Mouse (Mus musculus) layer of hippocampus, adult 9-11 months (tissue): ENCODE data around the gene Gm11127.
"Not testable (repeated sequence)": the region's sequence is repeated elsewhere in the genome, so short reads cannot be mapped to it uniquely, and the experiment has no call there.

Experiments used
- DNase-seq: peaks from one replicate; pipeline ENCODE4 v3.0.0; 2022

Gm11127 gene

GRCm38 (mm10) chr17:36058362-36058761 is at the start of gene Gm11127:
Gene Gm11127, minus strand, starts transcription at chr17:36058371.
- not testable (repeated sequence) for DNase-seq

GRCm38 (mm10) chr17:36102091-36102490 is 43.9 kb upstream of the Gm11127 start:
- not testable (repeated sequence) for DNase-seq

DNA sequence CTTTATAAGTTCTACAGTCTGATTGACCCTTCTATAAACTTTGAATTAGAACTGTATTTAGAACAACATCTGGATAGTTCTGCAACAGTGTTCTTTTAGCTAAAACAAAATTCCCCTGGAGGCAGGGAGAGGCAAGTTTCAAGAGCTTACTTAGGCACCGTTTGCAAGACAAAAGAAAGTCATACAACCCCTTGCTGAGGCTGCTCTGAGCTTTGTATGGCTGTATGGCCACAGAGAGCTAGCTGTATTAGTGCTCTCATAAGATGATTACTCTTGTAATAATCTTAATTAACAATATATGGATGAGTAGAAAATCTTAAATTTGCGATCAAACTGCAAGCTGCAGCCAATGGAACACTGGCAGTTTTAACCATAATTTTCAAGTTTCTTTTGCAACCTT is 41.4 kb upstream of the Gm11127 start:
- DNase-seq: not testable (repeated sequence)

- no peak for DNase-seq
Measured at GRCm38 (mm10) chr17:36093936-36094335, 35.8 kb upstream of the Gm11127 start.

DNA sequence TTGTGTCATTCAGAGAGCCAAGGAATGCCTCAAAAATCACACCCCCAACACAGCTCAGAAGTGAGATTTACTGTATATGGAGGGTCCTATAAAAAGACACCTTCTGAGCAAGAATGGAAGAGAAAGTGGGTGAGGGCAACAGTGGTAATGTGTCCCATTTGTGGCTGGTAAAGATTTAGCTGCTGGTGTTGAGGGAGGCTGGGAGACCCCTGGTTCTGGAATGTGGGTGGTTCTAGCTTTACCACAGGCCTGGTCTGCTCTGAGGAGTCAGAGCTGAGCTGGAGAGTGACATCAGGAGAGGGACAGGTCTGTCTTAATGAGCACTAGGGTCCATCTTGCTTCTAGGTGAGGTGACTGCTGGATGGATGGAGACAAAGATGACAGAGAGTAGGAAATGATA is 34.3 kb upstream of the Gm11127 start:
- DNase-seq: not testable (repeated sequence)

DNA sequence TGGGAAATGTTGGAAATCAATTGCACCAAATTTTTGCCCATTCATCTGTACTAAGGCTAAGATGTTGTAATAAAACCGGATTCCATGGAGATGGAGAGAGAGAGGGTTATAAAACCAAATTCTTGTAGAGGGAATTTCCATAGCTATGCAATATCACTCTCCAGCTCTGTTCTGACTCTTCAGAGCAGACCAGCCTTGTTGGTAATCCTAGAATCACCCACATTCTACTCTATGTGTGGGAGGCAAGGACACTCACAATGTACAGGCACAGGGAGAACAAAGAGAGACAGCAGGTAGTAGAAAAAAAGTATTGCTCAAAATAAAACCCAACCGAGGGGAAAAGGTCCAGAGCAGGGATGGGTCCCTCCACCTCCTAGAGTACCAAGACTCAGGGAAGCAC is 33.8 kb upstream of the Gm11127 start:
- DNase-seq: not testable (repeated sequence)

DNA sequence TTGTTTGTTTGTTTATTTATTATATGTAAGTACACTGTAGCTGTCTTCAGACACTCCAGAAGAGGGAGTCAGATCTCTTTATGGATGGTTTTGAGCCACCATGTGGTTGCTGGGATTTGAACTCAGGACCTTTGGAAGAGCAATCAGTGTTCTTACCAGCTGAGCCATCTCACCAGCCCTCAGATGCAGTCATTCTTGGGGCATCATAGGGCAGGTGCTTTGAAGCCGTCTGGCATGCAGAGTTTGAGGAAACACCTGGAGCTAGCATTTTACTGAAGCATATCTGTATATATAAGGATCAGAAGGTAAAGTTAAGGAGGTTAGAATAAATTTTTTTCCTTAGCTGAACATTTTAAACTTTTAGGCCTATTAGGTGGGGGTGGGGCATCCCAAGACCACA is 27.8 kb upstream of the Gm11127 start:
- not testable (repeated sequence) for DNase-seq

DNA sequence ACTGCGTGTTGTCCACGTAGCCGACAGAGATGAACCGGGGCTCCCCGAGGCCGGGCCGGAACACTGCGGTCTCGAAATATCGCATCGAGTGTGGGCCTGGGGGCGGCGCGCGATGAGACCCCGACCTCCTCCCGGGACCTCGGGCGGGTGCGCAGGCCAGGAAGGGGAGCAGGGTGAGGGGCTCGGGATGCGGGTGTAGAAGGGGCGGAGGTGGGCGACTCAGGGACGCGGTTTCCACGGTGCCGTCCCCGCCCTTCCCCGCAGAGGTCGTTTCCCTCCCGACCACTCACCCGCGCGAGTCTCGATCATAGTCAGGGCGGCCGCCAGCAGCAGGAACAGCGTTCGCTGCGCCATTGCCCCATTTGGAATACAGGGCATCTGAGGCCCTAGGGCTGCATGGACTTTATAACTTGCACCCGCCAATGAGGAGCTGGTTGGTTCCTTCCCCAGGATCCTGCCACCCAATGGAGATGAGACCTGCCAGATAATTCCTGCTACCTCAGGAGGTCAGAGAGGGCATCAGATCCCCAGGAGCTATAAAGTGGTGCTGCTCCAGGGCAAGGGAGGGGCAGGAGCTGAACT is 25.8 kb upstream of the Gm11127 start:
- DNase-seq: no peak

- DNase-seq: no peak
Measured at GRCm38 (mm10) chr17:36083266-36083869, 25.2 kb upstream of the Gm11127 start.

DNA sequence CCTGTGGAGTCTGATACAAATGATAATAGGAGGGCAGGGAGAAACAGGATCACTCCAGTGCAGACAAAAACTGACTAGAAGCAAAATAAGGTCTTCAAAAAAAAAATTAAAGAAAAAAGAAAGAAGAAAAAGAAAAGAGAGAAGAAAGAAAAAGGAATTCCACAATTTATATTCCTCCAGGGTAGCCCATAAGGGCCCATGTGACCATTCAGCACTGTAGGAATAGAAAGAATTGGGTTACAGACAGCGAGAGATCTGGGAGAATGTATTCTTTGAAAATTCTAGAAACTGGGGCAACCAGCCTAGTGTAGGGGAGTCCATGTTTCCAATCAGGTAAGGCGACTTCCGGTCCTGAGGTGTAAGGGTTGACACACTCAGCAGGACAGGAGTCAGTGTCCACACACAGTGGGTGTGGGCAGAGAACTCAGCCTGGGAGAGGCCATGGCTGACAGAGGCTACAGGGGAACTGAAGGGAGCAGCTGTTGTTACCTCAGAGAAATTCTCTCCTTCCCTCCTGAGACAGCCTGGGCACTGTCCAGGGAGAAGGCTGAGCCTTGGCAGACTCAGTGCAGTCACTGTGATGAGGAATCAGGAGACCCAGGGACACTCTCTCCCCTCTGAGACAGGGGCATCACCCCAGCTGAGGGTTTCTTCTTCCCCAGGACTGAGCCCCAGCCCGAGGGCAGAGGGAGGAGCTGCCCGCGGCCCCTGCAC is 24.5 kb upstream of the Gm11127 start:
- not testable (repeated sequence) for DNase-seq

GRCm38 (mm10) chr17:36081901-36082300 is 23.7 kb upstream of the Gm11127 start:
- not testable (repeated sequence) for DNase-seq

- peak; percentile 84 for DNase-seq
Measured at GRCm38 (mm10) chr17:36060829-36061228, 2.7 kb upstream of the Gm11127 start.

- DNase-seq: not testable (repeated sequence)
Measured at GRCm38 (mm10) chr17:36057927-36058326, 244 bp downstream of the Gm11127 start.

GRCm38 (mm10) chr17:36043286-36043685 is 14.9 kb downstream of the Gm11127 start:
- DNase-seq: no peak

- peak; percentile 91 for DNase-seq
Measured at GRCm38 (mm10) chr17:36042610-36043169, 15.5 kb downstream of the Gm11127 start, which contains the start of the genes H2-T22 and Gm6034. Gene H2-T22, minus strand, starts transcription at chr17:36042747. Gene Gm6034, plus strand, starts transcription at chr17:36042961.

DNA sequence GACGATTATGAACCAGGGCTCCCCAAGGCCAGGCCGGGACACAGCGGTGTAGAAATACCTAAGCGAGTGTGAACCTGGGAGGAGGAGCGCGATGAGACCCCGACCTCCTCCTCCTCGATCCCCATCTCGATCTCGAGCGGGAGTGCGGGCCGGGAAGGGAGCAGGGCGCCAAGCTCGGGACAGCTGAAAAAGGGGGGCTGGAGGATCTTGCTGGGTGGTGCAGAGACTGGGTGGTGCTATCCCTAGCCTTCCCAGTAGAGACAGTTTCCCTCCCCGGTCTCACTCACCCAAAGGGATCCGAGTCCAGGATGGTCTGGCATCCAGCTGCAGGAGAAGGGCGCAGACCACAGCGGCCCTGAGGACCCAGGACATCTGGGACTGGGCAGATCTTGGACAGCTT is 16.1 kb downstream of the Gm11127 start:
- DNase-seq: not testable (repeated sequence)

- DNase-seq: not testable (repeated sequence)
Measured at GRCm38 (mm10) chr17:36040604-36041003, 17.6 kb downstream of the Gm11127 start.

- DNase-seq: not testable (repeated sequence)
Measured at GRCm38 (mm10) chr17:36036126-36036525, 22.0 kb downstream of the Gm11127 start.

DNA sequence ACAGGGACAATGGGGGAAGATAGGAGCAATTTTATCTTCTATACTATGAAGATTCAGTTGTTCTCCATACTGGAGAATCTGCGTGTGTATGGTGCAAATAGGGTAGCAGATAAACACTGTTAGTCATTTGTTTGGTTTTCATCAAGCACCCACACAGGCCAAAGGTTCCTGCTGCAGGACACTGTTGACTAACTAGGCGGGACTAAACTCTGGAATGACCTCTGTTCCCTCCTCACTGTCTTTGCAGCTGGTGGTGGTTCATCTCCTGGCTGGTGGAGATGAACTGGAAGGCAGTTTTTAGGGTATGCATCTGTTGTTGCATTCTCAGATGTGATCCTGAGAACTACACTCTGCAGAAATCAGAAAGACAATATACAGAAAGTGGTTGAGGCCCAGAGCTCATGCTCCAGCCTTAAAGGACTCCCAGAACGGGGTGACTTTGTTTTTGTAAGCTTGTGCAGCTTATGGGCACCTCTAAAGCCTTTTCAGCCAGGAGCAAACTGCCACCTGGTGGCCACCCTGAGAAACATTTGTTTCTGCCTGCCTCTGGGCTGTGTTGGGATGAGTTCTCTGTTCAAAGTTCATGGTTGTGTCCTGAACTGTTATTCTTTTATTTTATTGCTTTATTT is 23.0 kb downstream of the Gm11127 start:
- DNase-seq: peak; percentile 53

- not testable (repeated sequence) for DNase-seq
Measured at GRCm38 (mm10) chr17:36034524-36034923, 23.6 kb downstream of the Gm11127 start.

DNA sequence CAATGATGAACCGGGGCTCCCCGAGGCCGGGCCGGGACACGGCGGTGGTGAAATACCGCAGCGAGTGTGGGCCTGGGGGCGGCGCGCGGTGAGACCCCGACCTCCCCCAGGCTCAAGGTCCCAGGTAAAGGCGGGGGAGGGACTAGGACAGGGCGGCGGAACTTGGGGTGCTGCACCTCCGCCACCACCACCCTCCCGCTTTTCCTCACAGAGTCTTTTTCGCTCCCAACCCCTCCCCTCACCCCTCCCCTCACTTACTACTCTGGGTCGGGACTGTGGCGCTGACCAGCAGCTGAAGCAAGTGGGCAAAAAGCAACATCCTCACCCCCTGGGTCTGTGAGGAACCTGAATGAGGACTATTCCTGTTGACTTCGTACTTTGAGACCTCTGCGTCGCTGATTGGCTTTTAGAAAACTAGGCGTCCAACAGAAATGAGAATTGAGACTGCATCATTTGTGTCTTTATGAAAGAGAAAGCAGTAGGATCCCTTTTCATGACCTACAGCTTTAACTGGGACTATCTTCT is 25.8 kb downstream of the Gm11127 start, which contains the start of gene H2-T23:
H2-T23 (minus strand) TSS at position 505 of the 525 bp plus-strand sequence.
- peak; percentile 45 for DNase-seq

GRCm38 (mm10) chr17:36031583-36032331 is 26.4 kb downstream of the Gm11127 start:
- peak; percentile 37 for DNase-seq
